Mouse (Mus musculus): ENCODE measurements around the gene Bub3.

The Bub3 gene

GRCm38 (mm10) chr7:131559986-131560696, at the start of gene Bub3:
Gene Bub3 (plus strand): TSS chr7:131560222.
- DNase-seq (ENCODE audit: extremely low spot score, low spot score): peak; percentile 91

- peak; percentile 90 for DNase-seq (ENCODE audit: extremely low spot score, low spot score)
Measured at GRCm38 (mm10) chr7:131539979-131540378, 20.0 kb upstream of the Bub3 start.

- DNase-seq (ENCODE audit: extremely low spot score, low spot score): no peak
Measured at GRCm38 (mm10) chr7:131541184-131542114, 18.6 kb upstream of the Bub3 start.

GRCm38 (mm10) chr7:131542115-131542871, 17.7 kb upstream of the Bub3 start, which contains the start of gene Hmx3:
Gene Hmx3 (plus strand): TSS chr7:131542867.
- peak; percentile 79 for DNase-seq (ENCODE audit: extremely low spot score, low spot score)

- peak; percentile 69 for DNase-seq (ENCODE audit: extremely low spot score, low spot score)
Measured at GRCm38 (mm10) chr7:131542872-131543622, 17.0 kb upstream of the Bub3 start.

- peak; percentile 80 for DNase-seq (ENCODE audit: extremely low spot score, low spot score)
Measured at GRCm38 (mm10) chr7:131543623-131544481, 16.2 kb upstream of the Bub3 start.

- DNase-seq (ENCODE audit: extremely low spot score, low spot score): peak; percentile 21
Measured at GRCm38 (mm10) chr7:131544871-131545270, 15.2 kb upstream of the Bub3 start.

- peak; percentile 33 for DNase-seq (ENCODE audit: extremely low spot score, low spot score)
Measured at GRCm38 (mm10) chr7:131545701-131546385, 14.2 kb upstream of the Bub3 start.

GRCm38 (mm10) chr7:131546423-131546822, 13.6 kb upstream of the Bub3 start:
- DNase-seq (ENCODE audit: extremely low spot score, low spot score): peak; percentile 46

GRCm38 (mm10) chr7:131547481-131547880, 12.5 kb upstream of the Bub3 start:
- DNase-seq (ENCODE audit: extremely low spot score, low spot score): peak; percentile 31

GRCm38 (mm10) chr7:131548473-131548872, 11.5 kb upstream of the Bub3 start, which contains the start of gene Hmx2:
Gene Hmx2 (plus strand): TSS chr7:131548773.
- peak; percentile 28 for DNase-seq (ENCODE audit: extremely low spot score, low spot score)

GRCm38 (mm10) chr7:131551471-131551870, 8.6 kb upstream of the Bub3 start:
- peak; percentile 45 for DNase-seq (ENCODE audit: extremely low spot score, low spot score)

- DNase-seq (ENCODE audit: extremely low spot score, low spot score): peak; percentile 69
Measured at GRCm38 (mm10) chr7:131551931-131552741, 7.9 kb upstream of the Bub3 start.

GRCm38 (mm10) chr7:131552781-131553180, 7.2 kb upstream of the Bub3 start:
- DNase-seq (ENCODE audit: extremely low spot score, low spot score): no peak

GRCm38 (mm10) chr7:131553771-131554175, 6.2 kb upstream of the Bub3 start:
- no peak for DNase-seq (ENCODE audit: extremely low spot score, low spot score)

GRCm38 (mm10) chr7:131554341-131555180, 5.5 kb upstream of the Bub3 start:
- peak; percentile 77 for DNase-seq (ENCODE audit: extremely low spot score, low spot score)
